Mouse (Mus musculus): ENCODE measurements around the gene Wdr62.

DNA sequence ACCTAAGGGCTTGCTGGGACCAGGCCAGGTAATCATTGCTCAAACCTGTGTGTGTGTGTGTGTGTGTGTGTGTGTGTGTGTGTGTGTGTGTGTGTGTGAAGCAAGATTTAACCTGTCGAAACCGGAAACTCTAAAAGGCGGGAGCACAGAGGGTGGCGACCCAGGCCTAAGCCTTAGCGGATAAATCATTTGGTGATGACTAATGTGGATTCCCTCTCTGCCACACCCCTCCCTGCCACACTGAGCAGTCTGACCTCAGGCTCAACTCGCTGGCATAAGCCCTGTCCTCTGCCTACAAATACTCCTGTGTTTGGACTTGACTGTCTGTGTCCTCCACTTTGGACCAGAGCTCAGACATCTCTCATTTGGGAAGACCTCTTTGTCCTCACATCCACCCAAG lies 84.0 kb downstream of the Wdr62 start:
- TF ChIP-seq CTCF (IDR thresholded peaks at IDR 0.05; ENCODE audit: low read depth) (no peak), EP300 (IDR thresholded peaks at IDR 0.05; ENCODE audit: low read depth) (no peak)
